Mouse (Mus musculus) 416B (cell line): Measurements from ENCODE around the gene Mrps34.
"Not testable (repeated sequence)": the region's sequence is repeated elsewhere in the genome, so short reads cannot be mapped to it uniquely, and the experiment has no call there.

Source experiments
- DNase-seq: peaks from one replicate; pipeline ENCODE4 v3.0.0; 2011; ENCODE audit warnings: low read depth

Mrps34 gene

GRCm38 (mm10) chr17:24899153-24899552 lies 4.2 kb downstream of the Mrps34 start:
- DNase-seq = no peak

GRCm38 (mm10) chr17:24900014-24900413 lies 5.1 kb downstream of the Mrps34 start:
- no peak for DNase-seq

GRCm38 (mm10) chr17:24902124-24902523 lies 7.2 kb downstream of the Mrps34 start:
- DNase-seq = no peak

DNA sequence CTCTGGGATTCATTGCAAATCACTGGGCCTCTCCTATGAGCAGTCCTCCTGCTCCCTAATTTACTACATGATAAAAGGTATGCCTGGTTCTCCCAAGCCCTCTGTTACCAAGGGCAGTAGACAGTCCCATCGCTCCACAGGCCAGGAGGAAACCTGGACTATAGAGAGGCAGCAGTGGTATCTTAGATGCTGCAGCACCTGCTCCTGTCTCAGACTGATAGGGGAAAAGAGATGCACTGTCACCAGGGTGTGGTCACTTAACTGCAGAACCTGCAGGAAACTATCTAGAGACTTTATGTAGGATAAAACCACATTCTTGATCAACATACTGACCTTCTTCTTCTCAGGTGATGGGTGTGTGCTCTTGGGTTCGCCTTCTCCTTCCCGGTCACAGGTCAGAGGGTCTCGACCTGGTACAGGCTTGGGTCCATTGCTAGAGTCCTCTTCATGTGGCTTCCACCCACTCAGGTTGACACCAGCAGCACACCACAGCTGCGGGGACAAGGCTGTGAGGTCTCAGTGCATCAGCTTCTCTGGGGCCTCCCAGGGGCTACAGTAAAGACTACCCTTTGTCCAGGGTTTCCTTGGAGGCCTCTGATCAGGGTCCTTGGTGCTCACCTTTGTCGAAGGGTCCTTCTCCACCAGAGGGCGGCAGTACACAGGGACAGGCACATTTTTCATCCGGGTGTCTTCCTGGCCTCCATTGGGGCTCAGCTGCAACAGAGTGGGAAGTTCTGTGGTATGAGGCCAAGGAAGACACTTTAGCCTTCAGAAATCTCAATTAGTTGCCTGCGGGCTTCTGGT lies 8.0 kb downstream of the Mrps34 start:
- peak; percentile 23 for DNase-seq

DNA sequence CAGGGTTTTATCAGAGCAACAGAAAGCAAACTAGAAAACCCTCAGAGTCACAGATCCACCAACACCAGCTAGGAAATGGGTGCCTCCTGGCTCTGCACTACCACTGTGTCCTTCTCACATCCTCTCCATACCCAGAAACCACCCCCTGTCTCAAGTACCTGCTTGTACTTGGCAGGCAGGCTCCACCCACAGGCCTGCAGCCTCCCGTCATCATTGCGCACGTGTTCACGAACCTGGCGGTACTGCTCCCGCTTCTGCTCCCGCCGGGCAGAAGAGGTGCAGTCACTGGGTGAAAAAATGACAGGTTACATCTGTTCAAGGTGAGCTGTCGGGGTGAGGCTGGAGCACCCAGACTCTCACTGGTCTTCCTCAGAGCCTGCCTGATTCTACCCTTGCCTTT lies 8.9 kb downstream of the Mrps34 start:
- DNase-seq = no peak

DNA sequence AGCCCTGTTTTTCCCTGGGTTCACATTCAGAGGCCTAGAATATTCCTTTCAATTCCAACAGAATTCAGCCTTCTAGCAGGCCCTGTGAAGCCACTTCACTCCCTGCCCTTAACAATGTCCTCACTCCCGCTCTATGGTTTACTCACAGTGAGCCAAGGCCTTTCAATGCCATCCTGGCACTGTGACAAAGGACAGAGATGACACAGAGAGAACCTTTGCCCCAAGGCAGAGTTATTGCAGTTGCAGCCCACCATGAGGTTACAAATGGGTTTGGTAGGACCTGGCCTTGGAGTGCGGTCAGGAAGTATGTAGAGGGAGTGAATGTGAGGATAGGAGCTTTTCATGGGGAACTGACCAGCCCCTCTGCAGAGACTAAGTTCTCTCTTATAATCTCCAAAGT lies 12.7 kb downstream of the Mrps34 start:
- no peak for DNase-seq

- peak; percentile 18 for DNase-seq
These were observed 19.1 kb downstream of the Mrps34 start for GRCm38 (mm10) chr17:24913984-24914383.

- no peak for DNase-seq
These were observed 28.3 kb downstream of the Mrps34 start for GRCm38 (mm10) chr17:24923246-24923645.

GRCm38 (mm10) chr17:24929506-24929905 lies 34.6 kb downstream of the Mrps34 start:
- no peak for DNase-seq

DNA sequence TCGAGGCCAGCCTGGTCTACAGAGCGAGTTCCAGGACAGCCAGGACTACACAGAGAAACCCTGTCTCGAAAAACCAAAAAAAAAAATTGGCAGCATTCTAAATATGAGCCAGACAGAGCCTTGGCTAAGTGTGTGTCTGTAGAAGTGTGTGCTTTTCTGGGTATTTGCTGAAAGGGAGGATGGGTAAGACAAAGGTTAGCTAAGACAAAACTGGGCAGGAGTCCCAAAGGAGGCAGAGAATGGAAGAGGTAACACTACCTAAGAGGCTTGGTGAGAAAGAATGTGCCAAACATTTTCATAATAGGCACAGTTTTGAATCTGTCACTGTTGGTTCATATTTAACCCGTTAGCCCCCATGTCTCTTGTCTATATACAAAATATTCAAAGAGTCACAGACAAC lies 37.5 kb downstream of the Mrps34 start:
- DNase-seq = no peak

GRCm38 (mm10) chr17:24933163-24933562 lies 38.2 kb downstream of the Mrps34 start:
- DNase-seq = no peak

GRCm38 (mm10) chr17:24934926-24935325 lies 40.0 kb downstream of the Mrps34 start:
- peak; percentile 30 for DNase-seq

GRCm38 (mm10) chr17:24935666-24936065 lies 40.8 kb downstream of the Mrps34 start:
- peak; percentile 74 for DNase-seq

DNA sequence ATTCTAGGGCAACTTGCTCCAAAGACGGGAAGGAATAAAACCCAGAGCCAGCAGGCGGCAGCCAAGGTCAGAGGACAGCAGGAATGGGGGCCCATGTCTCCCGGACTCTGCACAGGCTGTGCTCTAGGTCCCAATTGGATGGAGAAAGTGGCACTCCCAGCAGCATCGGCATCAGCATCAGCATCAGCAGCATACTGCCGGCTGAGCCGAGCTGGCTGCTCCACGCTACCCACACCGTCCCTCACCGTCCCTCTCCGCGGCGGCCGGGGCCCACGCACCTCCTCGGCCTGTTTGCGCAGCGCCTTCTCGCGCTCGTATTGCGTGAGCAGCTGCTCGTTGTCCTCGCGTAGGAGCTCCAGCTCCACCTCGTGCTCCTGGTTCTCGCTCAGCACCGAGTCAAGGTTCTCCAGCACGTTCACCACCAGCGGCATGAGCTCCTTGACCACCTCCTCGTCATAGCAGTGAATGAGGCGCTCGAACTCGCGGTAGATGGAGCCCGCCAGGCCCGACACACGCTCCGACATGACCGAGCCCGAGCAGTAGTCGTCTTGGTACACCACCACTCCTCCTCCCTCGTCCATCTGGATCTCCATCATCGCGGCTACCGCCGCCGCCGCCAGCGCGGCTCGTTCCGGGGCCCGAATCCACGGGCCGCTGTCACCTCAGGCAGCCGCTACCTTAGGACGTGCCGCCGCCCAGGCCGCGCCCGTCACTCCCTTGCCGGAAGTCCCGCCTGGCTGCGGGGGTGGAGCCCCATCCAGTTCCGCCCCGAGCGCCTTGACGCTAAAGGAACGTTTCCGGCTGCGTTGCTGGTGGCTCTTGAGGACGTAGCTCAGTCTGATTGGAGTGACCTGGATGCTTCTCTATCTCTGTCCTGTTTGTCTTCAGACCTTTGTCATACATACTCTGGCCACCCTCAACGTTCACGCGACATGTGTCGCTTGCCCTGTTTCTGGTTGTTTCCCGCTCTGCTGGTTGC lies 41.6 kb downstream of the Mrps34 start, which contains the start of gene Mapk8ip3:
Mapk8ip3 (minus strand) TSS at position 719 of the 979 bp plus-strand sequence.
- DNase-seq = peak; percentile 94

DNA sequence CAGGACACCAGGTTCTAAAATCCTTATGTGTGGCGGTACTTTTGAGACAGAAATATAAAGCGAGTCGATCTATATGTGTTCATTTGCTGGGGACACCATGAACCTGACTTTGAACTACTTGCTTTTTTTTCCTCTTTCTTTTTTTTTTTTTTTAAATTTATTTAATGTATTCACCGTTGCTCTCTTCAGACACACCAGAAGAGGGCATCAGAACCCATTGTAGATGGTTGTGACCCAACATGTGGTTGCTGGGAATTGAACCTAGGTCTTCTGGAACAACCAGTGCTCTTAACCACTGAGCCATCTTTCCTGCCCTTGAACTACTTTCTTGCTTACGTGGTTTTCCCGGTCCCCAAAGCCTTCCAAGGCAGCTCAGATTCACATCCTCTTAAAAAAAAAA lies 42.4 kb downstream of the Mrps34 start:
- no peak for DNase-seq

GRCm38 (mm10) chr17:24942453-24942852 lies 47.5 kb downstream of the Mrps34 start:
- peak; percentile 25 for DNase-seq

- no peak for DNase-seq
These were observed 48.1 kb downstream of the Mrps34 start for GRCm38 (mm10) chr17:24943036-24943435.

GRCm38 (mm10) chr17:24943589-24943988 lies 48.7 kb downstream of the Mrps34 start:
- DNase-seq = not testable (repeated sequence)
